Mouse (Mus musculus) retina, postnatal 7 days (tissue): Measurements from ENCODE around the gene Pard3.
"Not testable (repeated sequence)": the region's sequence is repeated elsewhere in the genome, so short reads cannot be mapped to it uniquely, and the experiment has no call there.

Experiments used
- DNase-seq: peaks from one replicate; pipeline ENCODE4 v3.0.0-alpha.2; 2012; ENCODE audit warnings: low read depth, low spot score

Pard3 gene

DNA sequence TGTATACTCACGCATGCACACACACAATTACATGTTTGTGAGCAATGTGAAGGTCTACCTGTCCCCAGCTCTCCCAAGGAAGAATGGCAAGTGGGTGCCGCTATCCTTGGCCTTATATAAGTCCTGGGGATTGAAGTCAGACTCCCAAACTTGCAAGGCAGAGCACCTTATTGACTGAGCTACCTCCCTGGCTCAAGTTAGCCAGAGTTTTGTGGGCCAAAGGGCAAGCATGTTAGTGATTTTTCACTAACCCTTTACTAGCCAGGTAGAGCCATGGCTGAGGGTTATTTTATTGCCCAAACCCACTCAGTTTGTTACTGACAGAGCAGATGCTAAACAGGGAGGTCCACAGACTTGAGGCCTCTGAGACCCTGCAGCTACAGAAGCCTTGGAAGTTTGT lies 73.1 kb downstream of the Pard3 start:
- DNase-seq, result no peak

DNA sequence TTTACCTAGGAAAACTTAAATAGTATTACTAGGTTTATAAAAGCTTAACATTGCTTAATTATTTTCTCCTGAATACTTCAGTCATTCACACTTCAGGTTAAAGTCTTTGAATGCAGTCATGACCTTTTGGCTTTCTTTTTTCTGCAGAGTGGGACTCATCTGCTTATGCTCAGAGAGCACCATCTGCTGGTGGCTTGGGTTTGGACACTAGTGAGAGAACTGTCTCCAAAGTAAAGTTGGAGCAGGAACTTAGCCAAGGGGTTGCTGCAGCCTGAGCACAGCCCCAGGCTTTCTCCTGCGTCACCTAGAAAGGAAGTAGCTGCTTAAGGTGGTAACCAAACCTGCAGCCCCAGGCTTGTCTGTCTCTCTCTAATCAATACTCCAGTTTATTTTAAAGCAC lies 75.5 kb downstream of the Pard3 start:
- DNase-seq, result peak; percentile 61

DNA sequence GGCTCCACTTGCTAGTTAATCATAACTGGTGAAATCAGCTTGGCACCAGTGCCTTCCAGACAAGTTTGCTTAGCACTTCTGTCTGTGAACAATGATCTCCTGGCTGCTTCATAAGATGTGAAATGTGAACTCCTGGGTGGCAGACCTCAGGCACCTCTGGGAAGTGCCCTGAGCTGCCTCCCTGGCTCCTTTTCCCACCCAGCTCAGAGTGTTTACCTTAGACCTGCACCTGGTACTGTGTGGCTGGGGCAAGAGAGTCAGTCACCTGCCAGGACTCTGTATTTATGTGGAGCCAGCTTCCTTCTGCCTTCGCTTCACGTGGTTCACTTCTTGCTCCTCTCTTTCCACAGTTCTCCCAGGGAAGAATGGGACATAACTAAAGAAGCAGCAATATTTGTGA lies 77.3 kb downstream of the Pard3 start:
- no peak for DNase-seq

DNA sequence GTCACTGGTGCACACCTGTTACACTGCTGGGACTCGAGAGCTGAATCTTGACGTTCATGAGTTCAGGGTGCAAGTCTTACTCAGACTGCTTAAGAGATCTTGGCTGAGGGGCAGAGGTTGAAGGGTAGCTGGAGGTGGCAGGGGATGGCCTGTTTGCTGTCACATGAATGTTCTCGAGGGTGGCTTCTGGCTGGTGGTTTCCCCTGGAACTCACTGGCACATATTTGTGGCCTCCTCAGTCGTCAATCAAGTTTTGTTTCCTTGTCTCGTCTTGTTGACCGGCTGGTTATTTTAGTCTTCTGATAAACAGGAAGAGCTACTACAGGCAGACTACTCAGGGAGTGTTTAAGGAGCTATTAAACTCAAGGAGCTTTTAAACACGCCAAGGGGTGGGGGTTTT lies 79.9 kb downstream of the Pard3 start:
- DNase-seq, result no peak

DNA sequence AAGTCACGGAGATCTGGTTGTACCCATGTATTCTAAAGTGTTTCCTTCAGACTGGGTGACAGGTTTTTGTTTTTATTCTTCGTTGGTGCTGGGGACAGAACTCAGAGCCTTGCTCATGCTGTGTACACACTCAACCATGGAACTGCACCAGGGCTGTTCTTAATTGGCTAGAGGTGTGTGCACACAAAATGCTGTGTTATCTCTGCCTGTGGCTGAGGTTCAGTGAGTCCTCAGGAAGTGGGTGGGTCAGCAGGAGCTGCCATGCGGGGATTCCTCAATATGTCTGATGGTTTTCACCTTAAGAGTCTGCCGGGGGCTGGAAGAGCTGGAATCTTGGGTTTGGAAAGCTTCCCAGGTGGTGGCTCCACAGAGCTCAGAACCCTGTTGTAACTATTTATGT lies 80.9 kb downstream of the Pard3 start:
- no peak for DNase-seq

DNA sequence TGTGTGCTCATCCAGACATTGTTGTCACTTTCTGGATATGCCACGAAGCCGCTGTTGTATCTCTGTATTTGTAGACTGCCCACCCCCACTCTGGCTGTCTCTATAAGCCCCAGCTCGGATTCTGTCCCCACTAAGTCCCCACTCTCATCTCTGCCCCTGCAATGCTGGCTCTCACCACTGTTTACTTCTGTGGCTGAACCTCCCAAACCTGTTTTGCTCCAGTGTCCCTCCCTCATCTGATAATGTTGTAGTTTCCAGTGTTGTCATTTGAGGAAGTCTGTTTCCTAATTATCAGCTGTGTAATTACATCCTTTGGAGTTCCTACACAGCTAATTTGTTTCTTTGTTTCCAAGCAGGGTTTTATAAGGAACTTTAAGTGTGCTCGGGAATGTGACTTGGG lies 81.4 kb downstream of the Pard3 start:
- no peak for DNase-seq

DNA sequence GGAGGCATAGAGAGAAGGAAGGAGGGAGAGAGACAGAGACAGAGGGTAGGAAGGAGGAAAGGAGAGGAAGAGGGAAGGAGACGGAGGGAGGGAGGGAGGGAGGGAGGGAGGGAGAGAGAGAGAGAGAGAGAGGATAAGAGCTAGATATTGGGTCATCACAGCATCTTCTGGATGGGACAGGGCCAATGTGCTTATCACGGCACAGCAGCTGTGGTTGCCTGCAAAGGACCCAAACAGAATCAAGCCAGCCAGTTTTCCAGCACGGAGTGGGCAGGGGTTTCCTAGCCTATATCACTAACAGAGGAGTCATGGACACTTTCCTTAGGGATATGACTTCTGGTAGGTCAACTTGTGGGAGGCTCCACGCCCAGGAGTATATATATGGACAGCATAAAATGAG lies 82.4 kb downstream of the Pard3 start:
- DNase-seq, result no peak

DNA sequence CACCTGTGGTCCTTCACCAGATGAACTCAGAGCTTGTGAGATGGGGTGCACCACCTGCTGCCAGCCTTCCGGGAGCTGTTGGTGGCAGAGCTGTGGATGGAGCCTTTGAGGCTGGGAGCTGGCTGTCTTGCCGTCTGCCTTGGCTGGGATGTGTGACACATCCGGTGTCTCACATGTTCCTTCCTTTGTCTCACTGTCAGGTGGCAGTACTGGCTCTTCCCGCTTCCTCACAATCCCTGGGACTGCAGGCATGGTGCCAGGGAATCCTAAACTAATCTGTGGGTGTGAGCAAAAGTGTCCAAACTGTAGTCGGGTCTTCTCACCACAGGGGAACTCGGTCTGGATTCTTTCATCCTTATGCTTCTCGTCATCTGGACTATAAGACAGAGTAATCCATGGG lies 85.1 kb downstream of the Pard3 start:
- no peak for DNase-seq

DNA sequence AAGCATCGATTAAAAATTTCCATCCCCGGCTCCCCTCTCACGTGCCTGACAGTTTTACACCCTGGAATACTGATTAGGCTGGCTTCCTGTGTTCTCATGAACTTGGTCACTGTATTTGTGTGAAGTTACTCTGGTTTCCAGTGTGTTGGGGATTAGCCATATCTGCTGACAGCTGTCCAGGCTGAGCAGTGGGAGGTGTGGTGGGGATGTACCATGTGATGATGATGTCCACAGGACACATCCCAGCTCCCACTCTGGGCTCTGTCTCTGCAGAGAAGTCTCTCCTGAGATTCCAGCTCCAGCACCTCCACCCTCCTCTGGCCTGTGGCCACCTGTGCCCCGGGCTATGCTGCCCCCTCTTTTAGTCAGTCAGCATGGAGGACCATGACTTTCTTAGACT lies 87.0 kb downstream of the Pard3 start:
- no peak for DNase-seq

DNA sequence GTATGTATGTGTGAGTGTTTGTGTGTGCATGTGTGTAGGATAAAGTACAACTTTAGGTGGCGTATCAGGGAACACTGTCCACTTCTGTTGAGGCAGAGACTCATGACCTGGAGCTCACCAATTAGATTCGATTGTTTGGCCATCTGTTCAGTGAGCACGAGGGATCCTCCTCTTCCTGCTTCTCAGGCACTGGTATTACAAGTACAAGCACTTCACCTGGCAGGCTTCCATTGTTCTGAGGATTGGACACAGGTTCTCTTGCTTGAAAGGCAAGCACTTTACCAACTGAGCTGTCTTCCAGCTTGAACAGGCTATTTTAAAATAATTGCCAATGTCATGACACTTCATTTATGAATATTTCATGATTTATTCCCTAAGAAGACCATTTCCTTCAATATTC lies 88.0 kb downstream of the Pard3 start:
- no peak for DNase-seq

DNA sequence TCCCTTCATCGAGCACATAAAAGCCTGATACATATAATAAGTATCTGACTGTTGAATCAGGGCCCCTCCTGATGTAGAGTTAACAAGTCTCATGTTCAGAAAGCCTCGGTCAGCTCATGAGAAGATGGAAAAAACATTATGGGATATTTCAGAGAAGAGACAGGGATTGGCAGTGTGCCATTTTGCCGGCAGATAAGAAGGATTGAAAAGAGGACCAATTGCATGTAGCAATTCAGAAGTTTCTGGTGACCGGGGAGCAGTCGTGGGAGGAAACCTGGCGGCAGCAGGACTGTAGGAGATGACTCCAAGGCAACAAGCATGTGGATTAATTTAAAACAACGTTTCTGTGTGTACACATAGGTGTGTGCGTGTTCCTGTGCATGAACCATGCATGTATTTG lies 93.4 kb downstream of the Pard3 start:
- no peak for DNase-seq

DNA sequence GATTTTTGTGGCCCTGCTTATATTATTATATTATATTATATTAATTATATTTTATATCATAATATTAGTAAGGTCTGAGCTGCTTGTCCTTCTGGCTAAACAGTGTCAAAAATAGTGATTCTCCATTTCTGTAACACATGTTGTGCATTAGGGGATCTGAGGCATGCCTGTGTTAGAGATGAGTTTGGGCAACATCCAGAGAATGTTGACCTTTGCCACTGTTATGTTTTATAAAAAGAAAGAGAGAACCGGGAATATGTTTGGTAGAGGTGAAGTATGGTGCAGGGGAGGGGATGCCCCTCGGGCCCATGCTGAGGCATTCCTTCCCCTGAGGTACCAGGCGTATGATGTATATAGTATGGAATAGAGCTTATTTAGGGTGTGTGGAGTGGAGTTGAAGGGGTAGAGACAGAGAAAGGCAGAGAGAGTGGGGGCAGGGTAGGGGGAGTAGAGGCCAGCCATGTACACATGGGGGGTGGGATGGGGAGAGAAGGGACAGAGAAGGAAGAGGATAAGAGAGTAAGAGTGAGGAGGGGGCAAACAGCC lies 95.8 kb downstream of the Pard3 start:
- DNase-seq, result no peak

DNA sequence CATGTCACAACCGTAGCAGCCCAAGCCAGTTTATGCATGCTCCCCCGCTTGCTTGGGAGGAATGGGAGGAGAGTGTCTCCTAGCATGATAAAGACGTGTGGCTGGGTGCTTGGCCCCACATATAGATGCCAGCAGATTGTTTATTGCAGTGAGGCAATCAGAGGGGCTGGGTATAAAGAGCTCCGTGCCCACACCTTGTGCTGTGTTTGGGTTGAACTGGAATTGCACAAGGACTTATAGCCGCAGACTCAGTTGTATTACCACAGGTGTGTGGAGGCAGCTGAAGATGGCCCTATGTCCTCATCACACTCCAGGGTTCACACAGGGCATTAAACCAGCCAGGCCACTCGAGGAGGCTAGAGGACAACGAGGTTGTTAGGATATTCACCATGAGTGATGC lies 98.2 kb downstream of the Pard3 start:
- DNase-seq, result no peak

DNA sequence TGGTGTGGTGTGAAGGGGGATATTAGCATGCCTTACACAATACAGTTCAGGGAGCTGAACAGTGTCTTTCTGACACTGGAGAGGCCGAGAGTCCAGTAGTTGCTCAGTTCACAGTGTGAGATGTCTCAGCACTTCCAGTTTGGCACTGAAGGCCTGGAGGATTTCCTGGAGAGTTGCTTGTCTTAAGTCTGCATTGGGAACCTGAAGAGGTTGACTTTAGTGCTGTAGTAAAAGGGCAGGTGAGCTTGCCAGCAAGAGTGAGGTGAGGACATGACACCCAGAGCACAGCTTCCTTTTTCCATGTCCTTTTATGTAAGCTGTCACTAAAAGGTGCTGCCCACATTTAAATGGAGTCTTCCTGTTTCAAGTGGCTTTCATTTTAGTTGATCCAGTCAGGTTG lies 99.1 kb downstream of the Pard3 start:
- no peak for DNase-seq

DNA sequence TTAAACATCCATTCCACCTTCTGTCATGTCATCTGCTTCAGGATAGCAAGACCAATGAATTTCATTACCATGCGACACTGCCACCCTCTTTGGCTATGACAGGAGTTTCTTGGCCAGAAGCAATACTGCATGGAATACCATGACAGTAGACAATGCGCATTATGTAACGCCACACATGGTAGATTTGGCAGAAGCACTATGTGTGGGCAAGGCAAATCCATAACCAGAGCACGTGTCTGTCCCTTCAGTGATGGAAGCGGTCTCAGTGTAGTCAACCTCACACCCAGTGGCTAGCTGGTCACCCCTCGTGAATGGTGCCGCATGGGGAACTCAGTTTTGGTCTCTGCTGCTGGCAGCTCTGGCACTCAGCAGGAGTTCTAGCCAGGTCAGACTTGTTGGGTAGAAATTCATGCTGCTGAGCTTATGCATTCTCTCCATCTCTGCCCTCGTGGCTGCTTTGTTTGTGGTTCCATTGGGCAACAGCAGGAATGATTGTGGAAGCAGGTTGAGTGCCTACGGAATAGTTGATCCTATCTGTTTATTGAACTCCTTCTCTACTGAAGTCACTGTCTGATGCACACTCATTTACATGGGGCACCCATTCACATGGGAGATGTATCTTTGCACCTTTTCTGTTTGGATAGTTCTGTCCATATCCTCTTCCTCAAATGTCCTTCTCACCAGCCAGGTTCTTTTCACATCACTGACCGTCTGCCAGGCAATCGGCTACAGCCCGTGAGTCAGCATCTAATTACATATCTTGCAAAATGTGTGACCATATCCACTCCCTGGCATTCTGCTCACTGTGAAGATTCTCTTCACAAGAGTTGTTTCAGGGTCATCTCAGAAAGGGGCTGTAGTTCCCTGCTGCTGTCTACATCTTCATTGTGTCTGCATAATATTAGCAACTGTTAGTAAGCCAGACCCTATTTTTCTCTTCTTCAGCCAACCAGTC lies 100.9 kb downstream of the Pard3 start:
- no peak for DNase-seq

DNA sequence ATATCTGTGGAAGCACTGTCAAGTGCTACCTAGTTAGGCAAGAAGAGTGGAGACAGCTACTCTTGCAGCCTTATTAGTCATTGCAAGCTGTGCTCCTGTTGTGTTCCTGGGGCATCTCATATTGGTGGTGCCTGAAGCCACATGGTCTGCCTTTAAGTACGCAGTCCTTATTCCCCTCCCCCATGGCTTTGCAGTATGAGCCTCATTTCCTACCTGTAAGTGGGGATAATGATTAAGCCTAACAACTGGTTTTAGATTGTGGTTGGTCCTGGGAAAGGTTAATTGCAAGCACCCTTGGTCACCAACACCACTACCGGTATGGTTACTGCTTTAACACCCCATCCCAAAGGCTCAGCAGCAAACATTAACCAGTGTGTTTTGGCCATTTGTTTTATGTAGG lies 104.8 kb downstream of the Pard3 start:
- DNase-seq, result no peak

DNA sequence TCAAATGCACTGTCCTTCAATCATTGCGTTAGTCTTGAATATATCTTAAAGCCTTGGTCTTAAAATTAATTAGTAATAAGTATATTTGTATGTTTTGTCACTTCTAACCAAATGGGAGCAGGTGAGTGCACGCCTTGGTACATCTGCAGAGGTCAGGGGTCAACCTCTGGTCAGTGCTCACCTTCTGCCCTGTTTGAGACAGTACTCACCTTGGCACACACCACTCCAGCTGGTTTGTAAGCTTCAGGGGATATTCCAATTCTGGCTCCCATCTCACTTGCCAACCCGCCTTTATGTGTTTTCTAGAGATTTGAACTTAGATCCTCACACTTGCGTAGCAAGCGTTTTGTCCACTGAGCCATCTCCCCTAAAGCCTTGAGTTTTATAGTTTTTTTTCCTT lies 105.7 kb downstream of the Pard3 start:
- DNase-seq, result no peak

DNA sequence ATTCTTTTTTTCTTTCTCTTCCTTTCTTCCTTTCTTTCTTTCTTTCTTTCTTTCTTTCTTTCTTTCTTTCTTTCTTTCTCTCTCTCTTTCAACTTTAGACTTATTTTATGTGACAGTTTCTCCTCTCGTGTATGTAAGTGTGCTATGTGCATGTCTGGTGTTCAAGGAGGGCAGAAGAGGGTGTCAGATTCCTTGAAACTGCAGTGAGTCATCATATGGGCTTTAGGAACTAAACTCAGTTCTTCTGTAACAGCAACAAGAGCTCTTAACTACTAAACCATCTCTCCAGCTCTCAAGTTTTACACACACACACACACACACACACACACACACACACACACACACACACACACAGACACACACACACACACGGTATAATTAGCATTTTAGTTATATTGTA lies 106.7 kb downstream of the Pard3 start:
- not testable (repeated sequence) for DNase-seq

DNA sequence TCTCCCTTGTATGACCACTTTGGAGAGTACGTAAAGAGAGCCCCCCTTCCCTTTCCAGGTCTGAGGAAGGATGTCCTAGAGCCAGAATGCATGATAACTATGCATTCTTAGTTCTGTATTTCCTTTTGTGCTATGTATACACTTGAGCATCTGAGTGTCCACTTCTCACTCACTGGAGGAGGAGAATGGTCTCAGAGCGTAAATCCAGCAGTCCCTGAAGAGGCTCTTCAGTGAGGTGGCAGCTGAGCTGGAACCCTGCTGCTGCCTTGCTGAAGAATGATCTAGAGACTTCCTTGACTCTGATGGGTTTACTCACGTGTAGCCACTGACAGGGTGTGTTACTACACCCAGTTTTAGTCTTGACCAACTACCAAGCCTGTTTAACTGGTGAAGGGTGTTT lies 107.2 kb downstream of the Pard3 start:
- no peak for DNase-seq

DNA sequence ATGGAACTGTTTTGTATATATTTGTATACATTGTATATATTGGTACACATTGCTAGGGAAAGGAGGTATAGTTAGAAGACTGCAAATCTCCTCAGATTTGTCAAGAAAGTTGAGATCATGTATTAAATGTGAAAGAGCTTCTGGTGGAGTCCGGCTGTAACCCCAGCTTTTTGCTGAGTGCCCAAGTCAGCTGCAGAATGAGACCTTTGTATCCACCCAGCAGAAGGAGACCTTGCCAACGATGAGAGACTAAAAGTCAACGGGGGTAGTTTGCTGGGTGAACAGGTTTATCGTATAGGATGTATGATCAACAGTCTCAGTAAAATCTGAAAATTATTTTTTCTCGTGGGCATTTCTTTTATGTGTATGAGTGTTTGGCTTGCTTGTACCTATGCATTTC lies 109.8 kb downstream of the Pard3 start:
- DNase-seq, result no peak

DNA sequence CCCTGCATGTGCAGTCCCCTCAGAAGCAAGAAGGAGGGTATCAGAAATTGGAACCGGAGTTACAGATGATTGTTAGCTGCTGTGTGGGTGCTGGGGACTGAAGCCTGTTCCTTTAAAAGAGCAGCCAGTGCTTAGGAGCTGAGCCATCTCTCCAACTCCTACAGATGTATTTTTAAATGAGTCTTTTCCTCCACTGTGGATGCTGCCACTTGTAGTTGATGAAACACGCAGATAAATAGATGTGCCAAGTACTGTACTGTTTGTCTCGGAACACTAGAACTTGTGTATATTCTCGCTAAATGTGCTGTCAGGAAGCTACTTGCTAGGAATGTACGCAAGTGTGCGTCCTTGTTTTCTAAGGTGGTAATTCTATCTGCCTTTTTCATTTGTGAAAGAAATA lies 110.7 kb downstream of the Pard3 start:
- DNase-seq, result no peak

DNA sequence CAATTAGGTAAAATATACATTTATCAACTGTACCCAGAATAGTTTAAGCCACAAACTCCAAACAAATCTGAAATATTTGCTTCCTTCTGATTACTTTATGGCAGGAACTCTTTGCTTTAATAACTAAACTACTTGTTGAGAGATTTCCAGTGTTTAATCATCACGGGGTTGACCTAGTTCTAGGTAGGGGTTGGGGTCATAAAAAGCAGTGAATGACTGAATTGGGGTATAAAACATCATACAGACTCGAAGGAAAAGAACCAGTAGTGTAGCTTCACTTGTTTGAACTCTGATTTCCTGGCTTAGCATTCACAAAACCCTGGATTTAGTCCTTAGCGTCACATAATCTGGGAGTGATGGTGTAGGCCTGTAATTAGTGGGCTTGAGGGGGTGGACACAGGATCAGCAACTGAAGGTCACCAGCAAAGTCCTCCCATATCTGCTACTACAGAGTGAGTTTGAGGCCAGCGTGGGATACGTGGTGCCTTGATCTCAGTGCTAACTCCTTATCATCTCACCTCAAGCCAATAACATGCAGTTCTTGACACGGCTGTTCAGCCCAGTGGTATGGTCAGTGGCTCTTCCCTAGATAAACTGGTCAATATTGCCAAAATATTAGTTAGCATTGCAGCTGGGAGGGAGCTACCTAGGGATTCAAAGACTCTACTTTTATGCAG lies 111.6 kb downstream of the Pard3 start:
- DNase-seq, result no peak

DNA sequence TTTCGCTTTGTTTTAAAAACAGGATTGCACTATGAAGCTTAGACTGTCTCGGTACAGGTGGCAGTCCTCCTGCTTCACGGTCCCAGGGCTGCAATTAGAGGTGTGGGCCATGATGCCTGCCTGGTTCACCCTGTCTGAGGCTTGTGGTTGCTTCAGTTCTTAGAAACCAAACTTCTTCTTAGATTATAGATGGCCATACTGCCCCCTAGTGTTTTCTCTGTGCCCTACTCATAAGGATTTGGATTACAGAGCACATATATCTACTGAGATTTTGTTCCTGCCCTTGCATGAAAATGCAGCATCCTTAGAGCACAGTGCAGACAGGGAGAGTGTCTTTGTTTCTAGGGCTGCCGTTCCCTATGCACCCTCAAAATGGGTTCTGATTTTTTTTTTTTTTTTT lies 114.9 kb downstream of the Pard3 start:
- peak; percentile 49 for DNase-seq
